Mouse (Mus musculus): ENCODE measurements around the gene Dhx37.
A peak's percentile ranks its signal among the peaks of the same experiment; 100 is the strongest.
"Not testable (repeated sequence)": the region's sequence is repeated elsewhere in the genome, so short reads cannot be mapped to it uniquely, and the experiment has no call there.

The Dhx37 gene

DNA sequence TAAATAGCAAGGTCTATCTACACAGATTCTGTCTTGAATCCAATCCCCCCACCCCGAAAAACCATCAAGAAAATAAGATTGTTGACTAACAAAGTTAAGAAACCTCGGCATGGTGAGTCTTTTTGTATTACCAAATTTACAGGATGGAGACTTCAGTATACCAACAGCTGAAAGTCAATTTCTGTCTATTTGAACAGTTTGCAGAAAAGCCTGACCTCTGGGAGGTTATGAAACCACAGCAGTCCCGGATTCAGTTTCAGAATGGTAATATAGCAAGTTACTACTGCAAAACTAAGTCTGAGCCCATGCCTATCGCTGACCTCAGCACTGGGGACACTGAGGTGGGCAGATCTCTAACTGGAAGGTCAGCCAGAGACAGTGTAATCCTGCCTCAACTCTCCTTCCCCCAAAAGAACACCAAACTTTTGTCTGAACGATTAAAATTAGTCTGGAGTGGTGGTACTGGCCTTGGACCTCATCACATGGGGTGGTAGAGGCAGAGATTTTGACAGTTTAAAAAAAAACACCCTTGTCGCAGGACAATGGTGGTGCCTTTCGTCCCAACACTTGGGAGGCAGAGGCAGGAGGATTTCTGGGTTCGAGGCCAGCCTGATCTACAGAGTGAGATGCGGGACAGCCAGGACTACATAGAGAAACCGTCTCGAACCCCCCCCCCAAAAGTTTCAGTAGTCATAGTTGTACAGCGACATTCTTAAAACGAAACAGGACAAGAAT is 45.4 kb downstream of the Dhx37 start:
- DNase-seq = no peak

DNA sequence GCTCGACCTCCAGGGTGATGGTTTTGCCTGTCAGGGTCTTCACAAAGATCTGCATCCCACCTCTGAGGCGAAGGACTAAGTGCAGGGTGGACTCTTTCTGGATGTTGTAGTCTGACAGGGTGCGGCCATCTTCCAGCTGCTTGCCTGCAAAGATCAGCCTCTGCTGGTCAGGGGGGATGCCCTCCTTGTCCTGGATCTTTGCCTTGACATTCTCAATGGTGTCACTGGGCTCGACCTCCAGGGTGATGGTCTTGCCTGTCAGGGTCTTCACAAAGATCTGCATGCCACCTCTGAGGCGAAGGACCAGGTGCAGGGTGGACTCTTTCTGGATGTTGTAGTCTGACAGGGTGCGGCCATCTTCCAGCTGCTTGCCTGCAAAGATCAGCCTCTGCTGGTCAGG is 46.6 kb downstream of the Dhx37 start:
- DNase-seq = not testable (repeated sequence)

DNA sequence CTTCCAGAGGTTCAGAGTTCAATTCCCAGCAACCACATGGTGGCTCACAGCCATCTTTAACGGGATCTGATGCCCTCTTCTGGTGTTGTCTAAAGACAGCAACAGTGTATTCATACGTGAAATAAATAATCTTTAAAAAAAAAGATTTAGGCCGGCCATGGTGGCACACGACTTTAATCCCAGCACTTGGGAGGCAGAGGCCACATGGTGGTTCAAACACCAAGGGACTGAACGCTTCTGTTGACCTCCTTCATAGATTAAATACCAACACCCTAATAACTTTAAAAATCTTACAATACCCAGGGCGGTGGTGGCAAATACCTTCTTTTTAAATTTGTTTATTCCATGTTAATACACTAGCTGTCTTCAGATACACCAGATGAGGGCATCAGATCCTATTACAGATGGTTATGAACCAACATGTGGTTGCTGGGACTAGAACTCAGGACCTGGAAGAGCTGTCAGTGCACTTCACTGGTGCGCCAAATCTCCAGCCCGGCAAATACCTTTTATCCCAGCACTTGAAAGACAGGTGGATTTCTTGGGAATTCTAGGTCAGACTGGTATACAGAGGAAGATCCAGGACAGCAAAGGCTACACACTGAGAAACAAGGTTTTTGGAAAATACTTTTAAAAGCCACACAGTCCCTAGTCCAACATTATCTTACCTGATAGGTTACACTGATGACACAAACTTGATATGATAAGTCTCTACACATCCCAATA is 48.5 kb downstream of the Dhx37 start:
- DNase-seq = no peak

DNA sequence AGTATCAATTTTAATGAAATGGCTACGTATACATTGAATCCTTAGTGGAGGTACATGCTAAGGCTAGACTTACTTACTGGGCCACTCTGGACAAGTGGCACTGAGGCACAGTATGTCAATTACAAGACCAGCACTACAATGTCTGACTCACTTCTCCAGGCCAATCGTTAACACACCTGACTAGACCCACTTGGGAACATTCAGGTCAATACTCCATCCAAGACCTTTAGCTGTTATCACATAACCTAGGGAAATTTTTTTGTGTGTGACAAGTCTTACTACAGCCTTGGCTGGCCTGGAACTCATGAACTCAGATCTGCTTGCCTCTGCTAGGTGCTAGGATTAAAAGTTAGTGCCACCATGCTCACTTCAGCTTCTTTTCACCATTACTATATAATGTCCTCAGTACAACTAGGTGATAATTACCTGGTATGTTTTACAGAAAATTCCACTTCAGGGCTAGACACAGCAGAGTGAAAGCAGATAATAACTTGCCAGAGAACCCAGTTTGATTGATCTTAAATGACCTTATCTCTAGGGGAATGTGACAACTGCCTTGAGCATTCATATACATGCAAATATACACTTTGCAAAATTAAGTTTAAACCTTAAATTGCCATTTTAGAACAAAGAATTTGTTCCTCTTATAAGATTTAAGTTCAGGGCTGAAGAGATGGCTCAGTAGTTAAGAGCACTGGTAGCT is 49.3 kb downstream of the Dhx37 start:
- DNase-seq = no peak

DNA sequence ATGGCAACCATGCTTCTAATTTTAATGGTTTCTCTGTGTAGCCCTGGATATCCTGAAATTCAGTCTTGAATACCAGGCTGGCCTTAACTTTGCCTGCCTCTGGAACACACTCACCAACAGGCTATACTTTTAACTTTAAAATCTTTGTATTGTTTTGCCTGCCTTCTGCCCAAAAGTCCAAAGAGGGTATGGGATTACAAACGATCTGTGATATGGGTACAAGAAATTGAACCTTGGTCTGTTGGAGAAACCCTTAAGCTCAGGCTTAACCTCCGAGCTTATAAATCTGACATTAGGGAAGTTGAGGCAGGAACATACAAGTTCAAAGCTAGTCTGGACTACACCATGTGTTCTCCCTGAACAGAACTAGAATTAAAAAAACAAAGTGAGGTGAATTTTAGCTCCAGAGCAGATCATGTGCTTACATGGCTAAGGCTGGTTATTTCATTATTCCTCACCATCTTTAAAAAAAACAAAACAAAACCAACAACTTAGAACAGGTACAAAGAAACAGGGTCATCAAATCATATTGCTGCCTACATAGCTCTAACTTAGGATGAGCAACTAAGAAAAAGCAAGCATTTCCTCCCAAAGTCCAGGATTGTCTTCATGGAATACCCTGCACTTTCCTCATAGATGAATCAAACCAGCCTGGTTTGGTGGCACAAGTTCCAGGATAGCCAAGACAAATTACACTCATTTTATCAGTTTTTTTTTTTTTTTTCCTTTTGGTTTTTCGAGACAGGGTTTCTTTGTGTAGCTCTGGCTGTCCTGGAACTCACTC is 50.1 kb downstream of the Dhx37 start:
- no peak for DNase-seq

DNA sequence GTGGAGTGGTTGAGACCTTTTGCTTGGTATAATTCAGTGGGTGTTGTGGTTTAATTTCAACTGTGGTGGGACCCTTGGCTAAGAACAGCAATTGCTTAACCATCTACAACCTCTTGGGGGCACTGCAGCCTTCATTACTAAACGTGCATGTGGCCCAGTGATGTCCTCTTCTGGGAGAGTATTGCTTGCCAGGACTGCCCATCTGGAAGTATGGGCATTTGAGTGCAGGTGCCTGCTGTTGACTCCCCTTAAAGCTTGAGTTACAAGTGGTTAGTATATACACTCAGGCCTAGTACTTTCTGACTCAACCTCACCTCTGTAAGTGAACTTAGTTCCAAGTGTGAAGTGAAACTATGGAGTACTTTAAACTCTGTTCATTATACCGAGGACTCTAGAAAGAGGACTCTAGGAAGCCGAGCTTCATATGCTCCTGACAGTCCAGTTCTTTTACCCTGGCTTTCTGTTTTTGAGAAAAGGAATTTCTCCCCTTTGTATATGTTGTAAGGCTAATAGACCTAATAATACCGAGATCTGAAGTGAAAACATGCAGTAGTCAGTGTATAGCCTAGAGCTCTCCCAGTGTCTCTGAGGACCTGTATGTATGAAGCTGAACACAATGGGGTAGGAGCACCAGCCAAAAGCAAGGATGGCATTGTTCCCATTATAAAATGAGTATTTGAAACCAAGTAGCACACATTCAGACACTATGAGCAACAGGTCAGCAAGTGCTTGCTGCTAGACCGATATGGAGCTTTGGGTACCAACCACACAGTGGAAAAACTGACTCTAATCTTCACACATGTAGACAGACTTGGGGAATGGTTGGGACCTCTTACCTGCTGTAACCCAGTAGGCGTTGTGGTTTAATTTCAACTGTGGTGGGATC is 51.0 kb downstream of the Dhx37 start:
- DNase-seq = peak; percentile 73

DNA sequence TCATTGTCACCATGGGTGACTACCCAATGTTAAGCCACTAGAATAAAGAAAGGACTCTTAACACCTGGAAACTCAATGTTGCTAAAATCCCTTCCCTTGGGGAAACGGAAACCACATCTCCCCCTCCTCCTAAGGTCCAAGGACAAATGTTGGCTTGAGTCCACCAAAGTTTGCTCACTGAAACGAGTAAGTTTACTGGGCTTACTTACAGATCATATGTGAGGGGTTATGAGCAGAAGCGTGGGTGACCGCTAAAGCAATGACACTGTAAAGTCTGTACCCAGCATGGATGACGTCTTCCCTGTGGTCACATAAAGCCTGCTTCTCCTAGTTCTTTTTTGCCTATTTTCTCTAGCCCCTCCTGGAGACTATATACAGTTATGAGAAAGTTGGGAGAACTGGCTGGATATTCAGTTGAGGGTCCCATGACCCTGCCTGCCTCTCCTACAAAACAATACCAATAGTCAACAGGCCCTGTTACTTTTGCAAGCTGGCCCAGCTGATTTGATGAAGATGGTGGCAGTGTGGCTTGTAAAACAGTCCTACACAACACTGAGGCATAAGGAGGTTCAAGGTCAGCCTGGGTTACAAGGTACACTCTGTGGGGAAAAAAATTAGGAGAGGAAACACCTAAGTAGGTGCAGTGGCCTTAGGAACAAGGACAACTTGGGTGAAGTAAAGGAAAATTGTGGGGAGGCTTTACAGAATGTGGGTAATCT is 51.8 kb downstream of the Dhx37 start:
- no peak for DNase-seq

DNA sequence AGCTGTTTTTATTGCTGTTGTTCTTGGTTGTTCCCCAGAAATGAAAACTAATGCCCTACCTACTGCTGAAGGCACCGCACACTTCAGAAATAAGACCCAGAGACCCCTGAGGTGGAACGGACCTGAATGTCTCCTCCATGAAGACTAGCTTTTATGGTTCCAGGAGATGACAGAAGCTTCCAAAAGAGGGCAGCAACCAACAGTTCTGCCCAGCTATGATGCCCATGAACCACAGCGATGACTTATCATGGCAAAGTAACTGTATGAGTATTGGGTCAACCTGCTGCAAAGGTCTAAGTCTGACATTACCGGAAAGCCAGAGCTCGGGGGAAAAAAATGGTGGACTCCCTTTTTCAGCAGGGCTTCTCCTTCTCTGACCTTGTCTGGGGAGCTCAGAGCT is 55.0 kb downstream of the Dhx37 start:
- DNase-seq = peak; percentile 29

DNA sequence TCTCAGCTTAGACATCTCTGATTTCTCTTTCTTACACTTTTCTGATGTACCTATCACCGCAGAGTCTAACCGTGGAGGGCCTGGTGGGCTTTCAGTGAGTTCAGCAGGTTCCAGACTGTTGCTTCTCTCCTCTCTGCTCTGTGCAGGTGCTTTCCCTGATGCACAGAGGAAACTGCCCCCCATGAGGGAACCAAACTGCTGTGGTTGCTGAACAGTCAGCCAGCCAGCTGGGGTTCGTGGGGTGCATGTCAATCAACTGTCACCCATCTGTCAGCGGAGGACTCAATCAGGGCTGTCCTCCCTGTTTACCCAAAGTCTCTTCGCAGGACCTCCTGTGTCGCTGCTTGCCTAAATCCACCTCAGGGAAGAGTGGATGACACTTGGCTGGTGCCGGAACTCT is 56.7 kb downstream of the Dhx37 start:
- no peak for DNase-seq

DNA sequence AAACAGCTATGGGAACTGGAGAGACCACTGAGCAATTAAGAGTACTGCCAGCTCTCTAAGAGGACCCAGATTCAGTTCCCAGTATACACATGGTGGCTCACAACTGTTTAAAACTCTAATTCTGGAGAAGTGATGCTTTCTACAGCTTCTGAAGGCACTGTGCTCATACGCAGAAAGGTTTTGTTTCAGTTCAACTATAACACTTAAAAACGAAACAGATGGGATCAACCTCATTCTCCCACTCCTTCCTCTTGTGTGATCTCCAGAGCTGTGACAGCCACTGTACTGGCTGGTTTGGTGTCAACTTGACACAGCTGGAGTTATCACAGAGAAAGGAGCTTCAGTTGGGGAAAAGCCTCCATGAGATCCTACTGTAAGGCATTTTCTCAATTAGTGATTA is 58.0 kb downstream of the Dhx37 start:
- no peak for DNase-seq

DNA sequence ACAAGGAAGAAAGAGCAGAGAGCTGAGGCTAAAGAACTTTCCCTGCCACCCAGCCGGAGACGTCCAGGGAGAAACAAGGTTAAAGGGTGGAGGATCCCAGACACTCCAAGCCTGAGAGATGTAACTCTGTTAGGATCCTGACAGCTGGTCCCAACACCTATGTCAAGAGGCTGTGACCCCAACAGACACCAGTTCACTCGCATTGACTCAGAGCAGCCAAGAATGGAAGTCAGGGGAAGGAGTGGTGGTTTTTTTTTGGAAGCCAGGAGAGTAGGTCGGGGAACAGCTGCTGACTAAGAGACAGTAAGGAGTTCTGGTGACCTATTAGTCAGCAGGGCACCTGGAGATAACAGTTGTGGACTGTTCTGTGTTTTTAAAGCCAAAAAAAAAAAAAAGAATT is 61.9 kb downstream of the Dhx37 start:
- DNase-seq = no peak

DNA sequence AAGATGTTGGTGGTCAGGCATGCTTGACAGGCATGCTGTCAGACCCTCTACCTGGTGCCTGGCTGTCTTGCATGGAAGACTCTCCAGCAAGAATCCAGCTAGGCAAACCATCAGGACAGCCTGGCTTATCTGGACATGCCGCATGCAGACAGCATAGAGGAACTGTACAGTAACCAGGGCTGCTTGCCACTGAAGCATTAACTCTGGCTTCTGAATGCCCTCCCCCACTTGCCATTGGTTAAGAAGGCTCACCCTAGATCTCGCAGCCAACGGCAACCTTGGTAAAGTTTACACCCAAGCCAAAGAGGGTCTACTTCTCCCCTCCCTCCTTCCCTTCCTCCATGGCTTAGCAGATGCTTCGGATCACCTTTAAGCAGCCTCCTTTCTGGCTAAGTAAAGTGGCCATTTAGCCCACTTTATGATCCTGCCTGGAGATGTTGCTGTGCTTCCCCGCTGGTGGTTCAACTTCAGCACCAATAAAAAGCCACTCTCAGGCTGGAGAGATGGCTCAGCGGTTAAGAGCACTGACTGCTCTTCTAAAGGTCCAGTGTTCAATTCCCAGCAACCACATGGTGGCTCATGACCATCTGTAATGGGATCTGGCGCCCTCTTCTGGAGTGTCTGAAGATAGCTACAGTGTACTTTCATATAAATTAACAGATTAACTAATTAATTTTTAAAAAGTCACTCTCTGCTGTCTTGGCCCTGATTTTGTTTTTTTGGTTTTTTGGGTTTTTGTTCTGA is 62.8 kb downstream of the Dhx37 start:
- no peak for DNase-seq

DNA sequence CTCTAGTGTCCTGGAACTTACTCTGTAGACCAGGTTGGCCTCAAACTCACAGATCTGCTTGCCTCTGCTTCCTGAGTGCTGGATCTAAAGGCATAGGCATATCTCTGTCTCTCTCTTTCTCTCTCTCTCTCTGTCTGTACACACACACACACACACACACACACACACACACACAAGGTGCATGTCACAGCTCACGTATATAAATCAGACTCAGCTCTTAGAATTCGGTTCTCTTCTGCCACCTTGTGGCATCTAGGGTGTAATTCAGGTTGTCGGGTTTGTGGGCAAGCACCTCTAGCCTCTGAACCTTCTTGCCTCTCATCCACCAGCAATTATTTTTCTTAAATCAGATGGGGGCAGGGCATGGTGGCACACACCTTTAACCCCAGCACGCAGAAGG is 65.4 kb downstream of the Dhx37 start:
- peak; percentile 80 for DNase-seq

DNA sequence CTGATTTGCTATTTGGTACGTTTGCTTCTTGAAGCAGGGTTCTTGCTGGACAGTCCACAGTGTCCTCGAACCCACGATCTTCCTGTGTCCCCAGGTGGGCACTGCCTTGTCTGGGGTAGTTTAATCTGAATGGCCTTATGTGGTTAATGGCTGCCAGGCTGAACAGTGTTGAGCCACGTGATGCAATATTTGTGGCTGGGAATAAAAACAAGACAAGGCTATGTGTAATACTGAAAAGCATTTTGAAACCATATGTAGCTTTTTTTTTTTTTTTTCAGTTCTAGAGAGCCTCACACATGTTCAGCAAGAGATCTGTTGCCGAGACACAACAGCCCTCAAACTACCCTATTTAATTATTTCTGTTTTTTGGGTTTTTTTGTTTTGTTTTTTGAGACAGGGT is 65.8 kb downstream of the Dhx37 start:
- DNase-seq = no peak

DNA sequence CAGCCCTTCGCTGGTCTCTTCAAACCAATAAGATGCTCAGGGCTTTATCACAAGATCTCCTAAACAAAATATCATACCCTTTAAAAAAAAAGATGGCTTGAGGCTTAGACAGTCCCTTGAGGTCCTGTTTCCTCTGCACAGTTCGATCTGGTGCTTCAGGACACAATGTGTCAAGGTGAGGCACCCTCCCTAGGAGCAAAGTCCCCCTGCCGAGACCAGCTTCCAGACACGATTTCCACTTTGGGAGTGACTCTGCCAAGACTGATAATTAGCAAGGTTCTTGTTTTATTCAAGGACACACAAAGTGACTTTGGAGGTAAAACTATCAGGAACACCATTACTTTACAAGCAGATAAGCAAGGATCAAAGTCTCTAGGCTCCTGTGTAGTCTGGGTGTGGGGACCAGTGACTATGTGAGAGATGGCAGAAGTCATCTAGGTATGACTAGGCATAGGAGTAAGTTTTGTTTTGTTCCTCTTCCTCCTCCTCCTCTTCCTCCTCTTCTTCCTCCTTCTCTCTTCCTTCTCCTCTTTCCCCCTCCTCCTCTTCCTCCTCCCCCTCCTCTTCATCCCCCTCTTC is 69.0 kb downstream of the Dhx37 start:
- DNase-seq = no peak

DNA sequence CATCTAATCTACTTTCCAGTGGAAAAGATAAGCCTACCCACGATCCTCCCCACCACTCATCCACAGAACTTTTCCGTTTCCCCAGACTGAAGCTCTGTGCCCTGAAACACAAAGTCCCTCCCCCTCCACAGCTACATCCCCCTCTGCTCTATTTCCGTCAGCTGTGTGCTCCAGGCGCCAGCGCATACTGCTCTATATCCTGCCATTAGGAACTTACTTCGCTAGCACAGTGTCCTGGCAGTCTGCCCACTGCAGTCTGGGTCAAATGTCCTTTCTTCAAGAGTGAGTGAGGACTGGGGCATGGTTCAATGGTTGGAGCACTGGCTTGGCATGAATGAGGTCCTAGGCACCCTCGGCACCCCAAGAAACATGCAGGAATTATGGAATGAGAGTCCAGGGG is 70.0 kb downstream of the Dhx37 start:
- DNase-seq = peak; percentile 90

Data from kidney, postnatal 14 days (tissue).